Mouse (Mus musculus): ENCODE measurements at regions not wholly inside any gene's neighbourhood (a gene's known extent, or its start where the extent isn't known, plus 50 kb on each side); places are given as distances from the start of the nearest gene placed in this dataset.

DNA sequence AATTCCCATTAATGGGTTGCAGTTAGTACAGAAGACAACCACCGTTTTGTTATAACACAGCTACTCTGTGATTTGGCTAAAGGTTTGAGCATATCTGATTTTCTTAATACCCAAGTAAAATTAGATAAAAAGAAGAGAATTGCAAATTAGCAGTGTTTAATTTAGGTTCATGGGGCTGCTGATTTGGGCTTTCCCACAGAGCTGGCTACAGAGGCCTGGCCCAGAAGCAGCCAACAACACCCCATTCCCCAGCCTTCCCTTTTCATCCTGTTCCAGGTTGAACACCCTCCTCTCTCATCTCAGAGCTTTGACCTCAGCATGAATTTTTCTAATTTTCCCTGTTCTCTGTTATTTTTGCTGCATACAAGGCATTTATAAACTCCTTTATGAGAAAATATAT is 260.3 kb upstream of the Negr1 start:
- Histone ChIP-seq H3K4me2 (replicated peaks) (no peak overlapping the region), H3K27me3 (no peaks in the 10 kb centered on the region), H3K4me1 (peaks cover 14% of the 10 kb centered on the region; the same call in 1 of the 2 replicates), H3K27ac (no peak overlapping the region), H3K9ac (no peak overlapping the region), H3K36me3 (no peaks in the 10 kb centered on the region), H3K9me3 (no peaks in the 10 kb centered on the region), H3K4me3 (no peak overlapping the region)
- ATAC-seq (ENCODE audit: low FRiP score, low read depth), result no peak
- WGBS, result 33% methylated on average over 1 of the region's 1 CpGs

- Histone ChIP-seq H3K4me1 (peaks cover 14% of the 10 kb centered on the region; the same call in 1 of the 2 replicates), H3K9ac (no peak overlapping the region), H3K36me3 (no peaks in the 10 kb centered on the region), H3K27ac (no peak overlapping the region; the same call in 1 of the 2 replicates), H3K4me3 (no peak overlapping the region), H3K9me3 (no peaks in the 10 kb centered on the region), H3K4me2 (replicated peaks) (no peak overlapping the region), H3K27me3 (no peaks in the 10 kb centered on the region)
- ATAC-seq (ENCODE audit: low FRiP score, low read depth), result no peak
- WGBS, result 73% methylated on average over 3 of the region's 3 CpGs
Measured at GRCm38 (mm10) chr3:156301745-156302144, 259.8 kb upstream of the Negr1 start.

DNA sequence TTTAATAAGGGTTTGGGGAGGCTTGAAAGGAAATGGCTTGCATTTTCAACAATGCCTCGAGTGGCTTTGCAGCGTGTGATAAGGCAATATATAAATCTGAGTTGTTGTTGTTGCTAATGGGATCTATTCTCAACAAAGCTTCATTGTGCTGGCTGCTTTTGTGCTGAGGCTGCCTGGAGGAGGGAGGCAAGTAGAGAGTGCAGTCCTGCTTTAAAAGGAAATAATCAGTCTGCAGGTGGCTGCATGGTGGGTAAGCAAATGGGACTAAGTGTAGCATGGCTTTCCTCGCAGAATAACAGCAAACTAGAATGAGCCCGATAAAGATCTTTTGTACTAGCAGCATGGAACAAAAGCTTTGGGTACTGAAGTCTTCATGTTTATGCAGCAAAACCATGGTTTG is 257.4 kb upstream of the Negr1 start:
- Histone ChIP-seq H3K9me3 (no peaks in the 10 kb centered on the region), H3K4me1 (peaks cover 14% of the 10 kb centered on the region; the same call in 1 of the 2 replicates), H3K27ac (no peak overlapping the region), H3K9ac (no peak overlapping the region), H3K4me3 (no peak overlapping the region), H3K27me3 (no peaks in the 10 kb centered on the region), H3K36me3 (no peaks in the 10 kb centered on the region), H3K4me2 (replicated peaks) (no peak overlapping the region)
- ATAC-seq (ENCODE audit: low FRiP score, low read depth), result no peak
- 57% methylated on average over 4 of the region's 4 CpGs for WGBS

DNA sequence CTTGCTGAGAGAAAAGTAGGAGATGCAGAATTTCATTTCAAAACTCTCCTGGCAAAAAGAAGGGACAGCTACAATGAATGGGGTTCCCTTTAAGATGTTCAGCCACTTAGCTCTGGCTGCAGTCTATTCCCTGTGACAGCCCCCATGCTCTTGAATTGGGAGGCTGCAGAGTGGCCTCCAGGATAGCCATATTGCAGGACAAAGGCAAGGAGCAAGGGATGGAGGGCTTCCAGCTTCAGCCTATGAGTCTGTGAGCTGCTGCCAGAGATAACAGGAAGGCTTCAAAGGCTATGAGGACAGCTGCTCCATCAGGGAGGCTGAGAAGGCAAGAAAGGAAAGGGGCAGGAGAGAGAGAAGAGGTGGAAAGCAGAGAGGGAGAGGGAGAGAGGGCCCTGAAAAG is 256.5 kb upstream of the Negr1 start:
- Histone ChIP-seq H3K27ac (no peak overlapping the region), H3K36me3 (no peaks in the 10 kb centered on the region), H3K4me3 (no peak overlapping the region), H3K27me3 (no peaks in the 10 kb centered on the region), H3K4me2 (replicated peaks) (no peak overlapping the region), H3K9ac (no peak overlapping the region), H3K4me1 (peaks cover 12% of the 10 kb centered on the region; the same call in 1 of the 2 replicates), H3K9me3 (no peaks in the 10 kb centered on the region)
- ATAC-seq (ENCODE audit: low FRiP score, low read depth), result no peak

DNA sequence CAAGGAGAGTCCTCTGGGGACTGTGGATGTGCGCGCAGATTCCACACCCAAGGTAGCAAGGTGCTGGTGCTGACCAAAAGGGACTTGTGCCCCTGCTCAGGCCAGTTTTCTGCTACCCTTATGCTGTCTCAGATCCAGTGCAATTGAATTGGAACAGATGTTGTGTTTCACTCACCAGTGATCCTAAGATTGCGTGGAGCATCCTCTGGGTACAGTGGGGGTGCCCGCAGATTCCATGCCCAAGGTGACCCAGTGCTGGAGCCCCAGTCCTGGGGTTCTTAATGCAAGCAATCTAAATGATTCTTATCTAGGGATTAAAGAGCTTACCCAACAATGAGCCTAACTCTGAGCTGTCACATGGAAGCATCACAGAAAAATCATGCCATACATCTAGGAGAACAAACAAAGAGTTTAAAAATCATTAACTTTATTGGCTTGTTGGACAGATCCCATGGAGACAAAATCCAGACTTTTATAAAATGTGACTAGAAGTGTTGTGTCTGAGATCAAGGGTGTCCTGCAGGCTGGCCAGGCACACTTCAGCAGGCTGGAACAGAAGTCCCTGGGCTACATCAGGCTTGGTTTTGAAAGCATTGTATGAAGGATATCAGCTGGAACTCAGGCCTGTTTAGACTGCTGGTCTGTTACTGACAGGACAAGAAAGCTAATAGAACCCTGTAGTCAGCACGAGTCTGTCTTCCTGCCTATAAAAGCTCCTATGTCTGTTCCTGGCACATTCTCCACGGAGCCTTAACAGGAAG is 226.4 kb upstream of the Negr1 start:
- ATAC-seq (ENCODE audit: low FRiP score, low read depth), result no peak

DNA sequence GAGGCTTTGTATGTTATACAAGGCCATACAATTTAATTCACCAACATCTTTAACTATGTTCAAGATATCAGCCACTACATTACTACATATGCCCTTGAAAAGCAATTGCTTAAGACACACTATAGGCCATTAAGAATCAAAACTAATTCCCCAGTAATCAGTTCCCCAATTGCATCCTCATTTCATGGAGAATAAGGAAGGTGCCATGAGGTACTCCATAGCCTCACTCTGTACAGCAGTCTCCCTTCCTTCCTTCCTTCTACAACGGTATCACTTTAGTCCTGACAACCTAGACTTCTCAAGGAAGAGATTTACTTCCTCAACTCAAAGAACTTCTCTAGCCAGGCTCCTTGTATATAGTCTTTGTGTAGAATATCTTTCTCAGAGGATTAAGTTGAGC is 220.1 kb upstream of the Negr1 start:
- 92% methylated on average over 1 of the region's 1 CpGs for WGBS
- no peak overlapping the region for H3K4me2 ChIP-seq (replicated peaks)

More for the DNA sequence above, 226.4 kb upstream of the Negr1 start:
- Histone ChIP-seq H3K9me3 (no peaks in the 10 kb centered on the region), H3K27ac (no peak overlapping the region), H3K4me2 (replicated peaks) (no peak overlapping the region), H3K27me3 (no peaks in the 10 kb centered on the region), H3K4me3 (no peak overlapping the region), H3K4me1 (no peaks in the 10 kb centered on the region), H3K9ac (no peak overlapping the region), H3K36me3 (no peaks in the 10 kb centered on the region)
- 68% methylated on average over 6 of the region's 6 CpGs for WGBS

DNA sequence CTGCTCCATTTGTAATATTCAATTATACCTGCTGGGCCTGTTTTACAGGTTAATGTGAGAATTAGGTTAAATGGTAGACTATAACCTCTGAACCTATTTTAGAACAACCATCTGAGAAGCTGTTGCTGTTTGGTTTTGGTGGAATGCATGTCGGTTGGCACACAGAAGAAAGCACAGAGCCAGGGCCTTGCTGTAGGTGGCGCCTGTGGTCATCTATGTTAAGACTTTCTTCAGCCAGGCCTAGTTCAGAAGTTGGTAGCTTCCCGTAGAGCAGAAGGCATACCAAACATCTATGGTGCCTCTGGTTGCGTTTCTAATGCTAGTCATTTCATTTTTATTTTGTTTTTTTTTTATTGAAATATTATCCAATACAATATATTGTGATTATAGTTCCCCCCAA is 209.9 kb upstream of the Negr1 start:
- ATAC-seq (ENCODE audit: low FRiP score, low read depth), result no peak
- Histone ChIP-seq H3K36me3 (no peaks in the 10 kb centered on the region), H3K4me3 (no peak overlapping the region), H3K9ac (no peak overlapping the region), H3K27me3 (no peaks in the 10 kb centered on the region), H3K4me2 (replicated peaks) (no peak overlapping the region), H3K9me3 (no peaks in the 10 kb centered on the region), H3K4me1 (no peaks in the 10 kb centered on the region), H3K27ac (no peak overlapping the region)
- 55% methylated on average over 4 of the region's 4 CpGs for WGBS

More for the DNA sequence above, 220.1 kb upstream of the Negr1 start:
- ATAC-seq (ENCODE audit: low FRiP score, low read depth), result no peak
- Histone ChIP-seq H3K9me3 (no peaks in the 10 kb centered on the region), H3K27ac (no peak overlapping the region), H3K36me3 (no peaks in the 10 kb centered on the region), H3K4me3 (no peak overlapping the region), H3K4me1 (no peaks in the 10 kb centered on the region), H3K9ac (no peak overlapping the region), H3K27me3 (no peaks in the 10 kb centered on the region)

- Histone ChIP-seq H3K27me3 (no peaks in the 10 kb centered on the region), H3K27ac (no peak overlapping the region), H3K4me2 (replicated peaks) (no peak overlapping the region), H3K9me3 (no peaks in the 10 kb centered on the region), H3K9ac (no peak overlapping the region), H3K4me3 (no peak overlapping the region), H3K4me1 (no peaks in the 10 kb centered on the region), H3K36me3 (no peaks in the 10 kb centered on the region)
- 37% methylated on average over 3 of the region's 3 CpGs for WGBS
- no peak for ATAC-seq (ENCODE audit: low FRiP score, low read depth)
Measured at GRCm38 (mm10) chr3:156353430-156353829, 208.2 kb upstream of the Negr1 start.

DNA sequence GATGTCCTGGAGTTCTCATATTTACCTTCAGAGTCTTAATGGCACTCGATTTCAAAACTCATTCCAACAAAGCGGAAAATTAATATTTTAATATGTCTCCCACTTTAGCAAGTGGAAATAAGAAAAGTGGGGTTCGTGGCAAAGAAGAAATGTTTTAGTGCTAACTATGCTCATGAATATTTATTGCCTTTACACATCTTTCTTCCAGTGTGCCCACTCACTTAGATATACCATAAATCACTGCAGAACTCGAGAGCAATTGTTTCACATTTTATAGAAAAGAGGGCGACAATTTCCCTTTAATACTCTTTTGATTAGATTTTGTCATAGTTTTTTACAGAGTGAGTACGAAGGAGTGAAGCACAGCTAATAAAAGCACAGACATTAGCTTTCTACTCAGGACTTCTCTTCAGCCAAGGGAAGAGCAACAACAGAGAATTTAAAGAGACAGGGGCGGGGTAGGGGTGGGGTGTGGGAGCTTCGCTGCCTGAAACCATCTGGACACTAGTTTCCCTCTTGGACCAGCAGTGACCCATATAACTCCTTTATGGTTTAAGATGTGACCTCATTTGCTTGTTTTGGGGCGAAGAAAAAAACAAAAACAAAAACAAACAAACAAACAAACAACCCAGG is 207.6 kb upstream of the Negr1 start:
- 67% methylated on average over 9 of the region's 9 CpGs for WGBS
- H3K4me1 ChIP-seq, result no peaks in the 10 kb centered on the region
- no peak overlapping the region for H3K4me2 ChIP-seq (replicated peaks)
- no peak for ATAC-seq (ENCODE audit: low FRiP score, low read depth)
- H3K27ac ChIP-seq, result no peak overlapping the region
- no peak overlapping the region for H3K4me3 ChIP-seq
- H3K36me3 ChIP-seq, result no peaks in the 10 kb centered on the region
- no peak overlapping the region for H3K9ac ChIP-seq
- no peaks in the 10 kb centered on the region for H3K27me3 ChIP-seq
- H3K9me3 ChIP-seq, result no peaks in the 10 kb centered on the region

DNA sequence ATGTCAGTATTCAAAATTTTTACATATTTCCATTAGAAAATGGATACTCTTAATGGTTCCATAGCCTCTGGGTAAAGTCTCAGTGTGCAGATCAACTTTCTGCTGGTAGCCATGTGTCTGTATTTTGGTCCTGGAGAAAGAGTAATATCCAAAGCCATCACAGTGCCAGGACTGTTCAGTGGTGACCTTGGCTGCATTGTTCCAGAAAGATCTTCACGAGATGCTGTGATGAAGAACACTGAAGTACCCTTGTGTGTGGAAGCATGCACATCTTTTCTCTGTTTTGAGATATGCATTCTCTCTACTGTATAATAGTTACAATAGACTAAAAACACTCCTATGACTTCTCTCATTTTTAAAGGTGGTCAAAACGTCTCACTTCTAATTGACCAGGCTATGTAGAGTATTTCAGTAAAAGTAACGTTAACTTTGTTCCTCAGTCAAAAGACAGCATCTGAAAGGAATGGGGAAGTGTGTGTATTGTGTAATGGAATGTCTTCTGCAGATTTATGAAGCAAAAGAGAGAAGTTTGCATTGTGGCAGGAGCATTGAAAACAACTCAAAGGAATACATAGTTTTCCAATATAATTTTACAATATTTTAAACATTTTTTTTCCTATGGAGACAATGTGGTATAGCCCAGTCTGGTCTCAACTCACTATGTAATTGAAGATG is 192.8 kb upstream of the Negr1 start:
- Histone ChIP-seq H3K4me1 (no peaks in the 10 kb centered on the region), H3K27me3 (no peaks in the 10 kb centered on the region), H3K9me3 (no peaks in the 10 kb centered on the region), H3K27ac (no peak overlapping the region), H3K36me3 (no peaks in the 10 kb centered on the region), H3K4me2 (replicated peaks) (no peak overlapping the region), H3K4me3 (no peak overlapping the region), H3K9ac (no peak overlapping the region)
- ATAC-seq (ENCODE audit: low FRiP score, low read depth), result no peak
- 80% methylated on average over 3 of the region's 3 CpGs for WGBS

- H3K27me3 ChIP-seq, result no peaks in the 10 kb centered on the region
- H3K9me3 ChIP-seq, result no peaks in the 10 kb centered on the region
- ATAC-seq (ENCODE audit: low FRiP score, low read depth), result no peak
- no peak overlapping the region for H3K4me3 ChIP-seq
- no peaks in the 10 kb centered on the region for H3K36me3 ChIP-seq
- no peak overlapping the region for H3K27ac ChIP-seq
- H3K9ac ChIP-seq, result no peak overlapping the region
- H3K4me2 ChIP-seq (replicated peaks), result no peak overlapping the region
- no peaks in the 10 kb centered on the region for H3K4me1 ChIP-seq
Measured at GRCm38 (mm10) chr3:156376717-156377116, 184.9 kb upstream of the Negr1 start.

DNA sequence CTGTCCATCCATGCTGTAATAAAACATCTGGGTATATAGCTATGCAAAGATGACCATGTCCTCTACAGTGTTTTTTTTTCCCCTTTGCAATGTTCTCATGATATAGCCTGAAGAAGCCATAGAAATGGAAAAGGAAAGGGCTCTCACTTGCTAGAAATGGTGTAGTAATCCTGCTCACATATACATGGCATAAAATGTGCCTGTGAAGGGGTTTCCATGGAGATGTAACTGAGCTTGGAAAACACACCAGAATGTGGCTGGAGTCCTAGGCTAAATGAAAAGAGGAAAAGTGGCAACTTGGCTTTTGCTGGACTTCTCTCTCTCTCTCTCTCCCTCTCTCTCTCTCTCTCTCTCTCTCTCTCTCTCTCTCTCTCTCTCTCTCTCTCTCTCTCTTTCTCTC is 178.7 kb upstream of the Negr1 start:
- H3K4me1 ChIP-seq, result no peaks in the 10 kb centered on the region
- no peaks in the 10 kb centered on the region for H3K36me3 ChIP-seq
- no peak overlapping the region for H3K9ac ChIP-seq
- no peaks in the 10 kb centered on the region for H3K27me3 ChIP-seq
- no peak overlapping the region for H3K4me2 ChIP-seq (replicated peaks)
- no peaks in the 10 kb centered on the region for H3K9me3 ChIP-seq
- no peak for ATAC-seq (ENCODE audit: low FRiP score, low read depth)
- no peak overlapping the region for H3K27ac ChIP-seq
- H3K4me3 ChIP-seq, result no peak overlapping the region
